Mouse (Mus musculus): ENCODE data around the gene Tmem92.

Gene Tmem92

DNA sequence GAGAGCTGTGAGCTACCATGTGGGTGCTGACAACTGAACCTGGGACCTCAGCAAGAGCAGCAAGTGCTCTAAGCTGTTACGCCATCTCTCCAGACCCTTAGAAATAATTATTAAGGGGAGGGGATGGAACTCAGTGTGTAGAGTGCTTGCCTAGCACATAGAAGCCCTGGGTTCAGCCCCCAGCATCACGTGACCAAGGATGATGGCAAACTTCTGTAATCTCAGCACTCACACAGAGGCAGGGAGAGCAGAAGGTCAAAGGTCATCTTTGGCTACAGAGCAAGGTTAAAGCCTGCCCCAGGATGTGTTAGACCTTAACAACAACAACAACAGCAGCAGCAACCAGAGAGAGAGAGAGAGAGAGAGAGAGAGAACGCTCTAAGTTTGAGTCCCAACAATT is 54.0 kb downstream of the Tmem92 start:
- no peak for DNase-seq

DNA sequence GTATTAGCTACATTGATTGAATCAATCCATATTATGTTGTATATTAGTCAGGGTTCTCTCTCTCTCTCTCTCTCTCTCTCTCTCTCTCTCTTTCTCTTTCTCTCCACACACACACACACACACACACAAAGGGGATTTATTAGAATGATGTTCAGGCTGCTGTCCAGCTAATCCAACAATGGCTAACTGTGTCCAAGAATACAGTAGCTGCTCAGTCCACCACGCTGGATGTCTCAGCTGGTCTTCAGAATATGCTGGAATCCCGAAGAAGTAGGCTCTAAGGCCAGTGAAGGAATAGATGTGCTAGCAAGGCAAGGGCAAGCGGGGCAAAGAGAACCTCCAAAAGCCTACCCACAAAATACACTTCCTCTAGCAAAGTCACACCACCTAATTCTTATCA is 55.2 kb downstream of the Tmem92 start:
- no peak for DNase-seq

All from kidney, postnatal 4 days (tissue).